ENCODE assay signal across 8 mouse cellular contexts in genomic region chr2:28532938-28533771, GRCm38 (mm10). TPM values are rescaled to one million over a fixed set of nuclear protein-coding genes. Genes with fewer than 3 reads are reported as not detected.
DNase-seq lines count a peak whose midpoint lies in the region; ATAC-seq lines count a peak whose summit lies in the region.

No protein-coding gene starts in this region.

- peak; percentile 76 for ATAC-seq in frontal cortex, adult (ENCODE audit: low TSS enrichment)

- H3K36me3 ChIP-seq in hindbrain, embryonic 10.5 days = peaks cover 6% of the 10 kb centered on the region

- peak overlapping the region; percentile 89 for H3K27ac ChIP-seq in hindbrain, embryonic 10.5 days

- H3K27me3 ChIP-seq in hindbrain, embryonic 10.5 days (ENCODE audit: insufficient read depth, poor library complexity, severe bottlenecking) = 0 out of 2 replicates have a peak, but pooled peaks cover 6% of the 10 kb centered on the region

- DNase-seq in MN1 (ENCODE audit: low spot score) = peak; percentile 88
- DNase-seq in cerebellum, adult 8-10 months = peak; percentile 87
- DNase-seq in hindbrain, embryonic 10.5 days (ENCODE audit: low spot score) = peak; percentile 87
- DNase-seq in layer of hippocampus, postnatal 10 days (ENCODE audit: low spot score in 2 of 2) = peak; percentile 82 to 84
- peak; percentile 97 for DNase-seq in lung, postnatal 10 days
- DNase-seq in retina, embryonic 14.5 days (ENCODE audit: low spot score) = peak; percentile 89
- peak; percentile 82 for DNase-seq in thymus, postnatal 4 days

- no peaks in the 10 kb centered on the region for H3K9me3 ChIP-seq in hindbrain, embryonic 10.5 days

- peaks cover 98% of the 10 kb centered on the region for H3K4me1 ChIP-seq in hindbrain, embryonic 10.5 days (replicated peaks)

- WGBS in hindbrain, embryonic 10.5 days = 3% methylated on average over 49 of the region's 49 CpGs

- H3K4me3 ChIP-seq in hindbrain, embryonic 10.5 days = peak overlapping the region; percentile 75

RNA-seq across cellular contexts. Expression of gene Ralgds, which starts 20.2 kb away (rescaled TPM):
- 48.5 and 67.5 TPM in 2 replicates for polyA plus RNA-seq in hindbrain, embryonic 10.5 days (2016; fragmentation: Nextera tagmentation; extraction: Ambion mirVana)
- 100 to 1,000 TPM; 155 to 158 TPM for total RNA-seq in layer of hippocampus, postnatal 10 days (2021)

RNA-seq across cellular contexts. Expression of gene Gm10134, which starts 27.3 kb away (rescaled TPM):
- polyA plus RNA-seq in hindbrain, embryonic 10.5 days (2016; fragmentation: Nextera tagmentation; extraction: Ambion mirVana) = 0.70 TPM in 1 of 2 replicates, not detected in the other
- total RNA-seq in layer of hippocampus, postnatal 10 days (2021) = 1 to 10 TPM in 1 of 2 experiments, not detected in 1; 1.2 TPM

RNA-seq across cellular contexts. Expression of gene Cel, which starts 30.0 kb away (rescaled TPM):
- not detected in 2 replicates for polyA plus RNA-seq in hindbrain, embryonic 10.5 days (2016; fragmentation: Nextera tagmentation; extraction: Ambion mirVana)
- total RNA-seq in layer of hippocampus, postnatal 10 days (2021) = not detected

RNA-seq across cellular contexts. Expression of gene Gbgt1, which starts 36.5 kb away (rescaled TPM):
- 0.14 TPM in 1 of 2 replicates, not detected in the other for polyA plus RNA-seq in hindbrain, embryonic 10.5 days (2016; fragmentation: Nextera tagmentation; extraction: Ambion mirVana)
- 1 to 10 TPM; 1.2 to 1.9 TPM for total RNA-seq in layer of hippocampus, postnatal 10 days (2021)

RNA-seq across cellular contexts. Expression of gene Gtf3c5, which starts 50.4 kb away (rescaled TPM):
- polyA plus RNA-seq in hindbrain, embryonic 10.5 days (2016; fragmentation: Nextera tagmentation; extraction: Ambion mirVana) = 59.8 and 61.0 TPM in 2 replicates
- total RNA-seq in layer of hippocampus, postnatal 10 days (2021) = 10 to 100 TPM; 19.2 to 19.5 TPM

Comparison
In these comparisons a context has a peak if more than half of its experiments do, and no peak if none do; other contexts are left out.
1. Peak in every context shown above with its lines: DNase-seq, ATAC-seq, H3K4me3 ChIP-seq and H3K27ac ChIP-seq.